Mouse (Mus musculus) ovary, adult 18-20 months (tissue): ENCODE results near the gene Olfr1532-ps1.
"Not testable (repeated sequence)": the region's sequence is repeated elsewhere in the genome, so short reads cannot be mapped to it uniquely, and the experiment has no call there.

Experiments used
- DNase-seq: peaks from one replicate; pipeline ENCODE4 v3.0.0; 2022; ENCODE audit warnings: low spot score, mixed read lengths

Gene Olfr1532-ps1

GRCm38 (mm10) chr7:106907676-106908075 is at the start of gene Olfr1532-ps1:
Gene Olfr1532-ps1, plus strand, starts transcription at chr7:106908001.
- DNase-seq, result no peak

GRCm38 (mm10) chr7:106862885-106863284 is 44.9 kb upstream of the Olfr1532-ps1 start, which contains the start of gene Olfr704:
Gene Olfr704, plus strand, starts transcription at chr7:106863185.
- DNase-seq, result no peak

GRCm38 (mm10) chr7:106876791-106877190 is 31.0 kb upstream of the Olfr1532-ps1 start, which contains the start of gene Olfr705:
Gene Olfr705, minus strand, starts transcription at chr7:106876891.
- no peak for DNase-seq

- no peak for DNase-seq
Measured at GRCm38 (mm10) chr7:106888062-106888461, 19.7 kb upstream of the Olfr1532-ps1 start, which contains the start of gene Olfr706. Gene Olfr706, minus strand, starts transcription at chr7:106888162.

- DNase-seq, result not testable (repeated sequence)
Measured at GRCm38 (mm10) chr7:106901141-106901540, 6.7 kb upstream of the Olfr1532-ps1 start, which contains the start of gene Olfr707. Gene Olfr707, minus strand, starts transcription at chr7:106901241.

GRCm38 (mm10) chr7:106920961-106921360 is 13.2 kb downstream of the Olfr1532-ps1 start:
- not testable (repeated sequence) for DNase-seq

- DNase-seq, result no peak
Measured at GRCm38 (mm10) chr7:106932119-106932518, 24.3 kb downstream of the Olfr1532-ps1 start, which contains the start of gene Olfr709-ps1. Gene Olfr709-ps1, minus strand, starts transcription at chr7:106932219.

GRCm38 (mm10) chr7:106948212-106948611 is 40.4 kb downstream of the Olfr1532-ps1 start, which contains the start of gene Olfr710:
Gene Olfr710, minus strand, starts transcription at chr7:106948312.
- no peak for DNase-seq

- DNase-seq, result no peak
Measured at GRCm38 (mm10) chr7:106963837-106964236, 56.0 kb downstream of the Olfr1532-ps1 start, which contains the start of gene Olfr6. Gene Olfr6, minus strand, starts transcription at chr7:106963937.
